Comparison of ENCODE assay signal across 8 mouse cellular contexts in genomic region chr13:29986756-29987120, GRCm38 (mm10). TPM values are rescaled to one million over a fixed set of nuclear protein-coding genes. Genes with fewer than 3 reads are reported as not detected.
DNase-seq lines count a peak whose midpoint lies in the region; ATAC-seq and TF ChIP-seq lines count a peak whose summit lies in the region.

No protein-coding gene starts in this region.

- H3K4me1 ChIP-seq in limb, embryonic 14.5 days (ENCODE audit: control insufficient read depth, insufficient read depth, low read length), result peaks cover 7% of the 10 kb centered on the region; the same call in 1 of the 2 replicates
- 0 out of 2 replicates have a peak, but pooled peaks cover 2% of the 10 kb centered on the region for H3K4me1 ChIP-seq in stomach, embryonic 15.5 days

- peak overlapping the region; percentile 28 for H3K4me3 ChIP-seq in limb, embryonic 14.5 days (replicated peaks; ENCODE audit: low read length)
- H3K4me3 ChIP-seq in stomach, embryonic 15.5 days (replicated peaks), result peak overlapping the region; percentile 91

- DNase-seq in cerebellum, adult 11 months, result peak; percentile 22
- DNase-seq in cerebellum, adult 11-12 months, result no peak
- DNase-seq in retina, adult 2 months (ENCODE audit: low read depth, low spot score), result peak; percentile 84
- DNase-seq in retina, embryonic 14.5 days (ENCODE audit: low spot score), result no peak
- peak; percentile 37 for DNase-seq in limb, embryonic 14.5 days (ENCODE audit: low spot score)
- no peak for DNase-seq in layer of hippocampus, postnatal 36 days
- no peak for DNase-seq in ovary, postnatal 36 days (ENCODE audit: low spot score)

- H3K27me3 ChIP-seq in limb, embryonic 14.5 days (ENCODE audit: control insufficient read depth, insufficient read depth, low read length), result no peaks in the 10 kb centered on the region
- no peaks in the 10 kb centered on the region for H3K27me3 ChIP-seq in stomach, embryonic 15.5 days (replicated peaks)

- no peak overlapping the region; the same call in none of the 2 replicates for H3K27ac ChIP-seq in limb, embryonic 14.5 days (replicated peaks; ENCODE audit: low read depth, low read length)
- H3K27ac ChIP-seq in stomach, embryonic 15.5 days, result peak overlapping the region; percentile 80

- WGBS in limb, embryonic 14.5 days, result 16% methylated on average over 9 of the region's 9 CpGs
- 8% methylated on average over 9 of the region's 9 CpGs for WGBS in stomach, embryonic 15.5 days

- peak overlapping the region; percentile 51 for H3K4me2 ChIP-seq in limb, embryonic 14.5 days (replicated peaks; ENCODE audit: low read depth, low read length, severe bottlenecking)
- H3K4me2 ChIP-seq in stomach, embryonic 15.5 days, result peak overlapping the region; percentile 63

- H3K9me3 ChIP-seq in limb, embryonic 14.5 days (ENCODE audit: control insufficient read depth, low read length), result no peaks in the 10 kb centered on the region
- H3K9me3 ChIP-seq in stomach, embryonic 15.5 days, result no peaks in the 10 kb centered on the region

- no peak overlapping the region for H3K9ac ChIP-seq in limb, embryonic 14.5 days (ENCODE audit: low read depth, low read length, severe bottlenecking)
- H3K9ac ChIP-seq in stomach, embryonic 15.5 days, result no peak overlapping the region

- ATAC-seq in limb, embryonic 14.5 days (ENCODE audit: low FRiP score, low read depth), result no peak
- no peak for ATAC-seq in stomach, embryonic 15.5 days (ENCODE audit: insufficient read depth, low FRiP score, low read depth)

- no peak for TF ChIP-seq POLR2A in limb, embryonic 14.5 days (IDR thresholded peaks at IDR 0.05; ENCODE audit: borderline replicate concordance, extremely low read depth, insufficient read depth, insufficient read length)

- no peaks in the 10 kb centered on the region for H3K36me3 ChIP-seq in limb, embryonic 14.5 days (ENCODE audit: control insufficient read depth, insufficient read depth, low read length)
- H3K36me3 ChIP-seq in stomach, embryonic 15.5 days, result no peaks in the 10 kb centered on the region

RNA-seq across cellular contexts. Expression of gene E2f3, which starts 0.9 kb away (rescaled TPM):
- 23.6 and 23.8 TPM in 2 replicates for polyA plus RNA-seq in limb, embryonic 14.5 days (2012; rRNA removed)
- polyA plus RNA-seq in limb, embryonic 14.5 days (2014; fragmentation: Nextera tagmentation; extraction: Ambion mirVana), result 10.2 and 11.1 TPM in 2 replicates
- polyA plus RNA-seq in stomach, embryonic 15.5 days (2015; fragmentation: Nextera tagmentation; extraction: Ambion mirVana), result 9.4 and 11.2 TPM in 2 replicates
- total RNA-seq in layer of hippocampus, postnatal 36 days (2021), result 10 to 100 TPM; 25.5 to 25.6 TPM

Comparison
In these comparisons a context has a peak if more than half of its experiments do, and no peak if none do; other contexts are left out.
1. DNase-seq: peak in cerebellum, adult 11 months (single experiment), retina, adult 2 months (single experiment) and limb, embryonic 14.5 days (single experiment); none in cerebellum, adult 11-12 months (single experiment), retina, embryonic 14.5 days (single experiment), layer of hippocampus, postnatal 36 days (0 of 2) and ovary, postnatal 36 days (single experiment).